Mouse (Mus musculus): ENCODE data around the gene Ldhb. TPM values are rescaled to one million over a fixed set of nuclear protein-coding genes. Genes with fewer than 3 reads are reported as not detected.
"Not testable (repeated sequence)": the region's sequence is repeated elsewhere in the genome, so short reads cannot be mapped to it uniquely, and the experiment has no call there.

Ldhb gene
- polyA plus RNA-seq, 1 experiment from 2014 or later = 576 TPM

DNA sequence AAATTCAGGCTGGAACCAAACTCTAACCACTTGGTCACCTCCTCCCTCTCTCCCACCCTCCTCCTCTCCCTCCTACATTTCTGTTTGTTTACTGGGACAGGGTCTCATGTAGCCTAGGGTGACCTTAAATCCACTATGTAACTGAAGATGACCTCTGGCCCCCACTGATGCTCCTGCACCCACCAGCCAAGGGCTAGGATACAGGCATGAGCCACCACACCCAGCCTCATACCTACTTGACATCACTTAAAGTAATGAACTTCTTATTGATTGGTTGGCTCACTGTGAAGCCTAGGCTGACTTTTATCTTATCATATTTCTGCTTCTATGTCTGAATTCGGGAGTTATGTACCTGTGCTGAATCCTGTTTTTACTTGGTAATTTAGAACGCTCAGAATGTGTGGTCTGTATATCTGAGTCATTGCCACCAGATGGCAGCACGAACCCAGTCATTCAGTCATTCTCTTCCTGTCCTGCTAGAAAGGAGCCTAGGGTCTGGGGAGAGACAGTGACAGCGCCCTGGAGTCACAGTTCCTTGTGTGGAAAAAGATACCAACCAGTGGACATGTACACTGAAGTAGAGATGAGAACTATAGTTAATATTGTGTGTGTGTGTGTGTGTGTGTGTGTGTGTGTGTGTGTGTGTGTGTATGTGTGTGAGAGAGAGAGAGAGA is 17.0 kb upstream of the Ldhb start:
- H3K9me3 ChIP-seq (replicated peaks; ENCODE audit: control insufficient read depth, low read length) = no peaks in the 10 kb centered on the region
- no peak overlapping the region for H3K27ac ChIP-seq (ENCODE audit: low read depth, low read length)
- peak; percentile 90 for ATAC-seq
- H3K9ac ChIP-seq (ENCODE audit: low read length) = no peak overlapping the region
- H3K4me3 ChIP-seq (ENCODE audit: low read depth, low read length) = no peak overlapping the region
- no peaks in the 10 kb centered on the region for H3K27me3 ChIP-seq (replicated peaks; ENCODE audit: control insufficient read depth, insufficient read depth, low read length)
- 8% methylated on average over 4 of the region's 4 CpGs for WGBS
- no peaks in the 10 kb centered on the region for H3K36me3 ChIP-seq (ENCODE audit: control insufficient read depth, insufficient read depth, low read length)
- no peak overlapping the region for H3K4me2 ChIP-seq (ENCODE audit: low read length)
- DNase-seq (ENCODE audit: low spot score) = peak; percentile 85
- H3K4me1 ChIP-seq (ENCODE audit: control insufficient read depth, insufficient read depth, low read length) = no peaks in the 10 kb centered on the region

- no peaks in the 10 kb centered on the region for H3K36me3 ChIP-seq (ENCODE audit: control insufficient read depth, insufficient read depth, low read length)
- DNase-seq (ENCODE audit: low spot score) = no peak
- H3K9me3 ChIP-seq (replicated peaks; ENCODE audit: control insufficient read depth, low read length) = no peaks in the 10 kb centered on the region
- no peaks in the 10 kb centered on the region for H3K4me1 ChIP-seq (ENCODE audit: control insufficient read depth, insufficient read depth, low read length)
- H3K27ac ChIP-seq (ENCODE audit: low read depth, low read length) = no peak overlapping the region
- H3K27me3 ChIP-seq (replicated peaks; ENCODE audit: control insufficient read depth, insufficient read depth, low read length) = no peaks in the 10 kb centered on the region
- 85% methylated on average over 12 of the region's 12 CpGs for WGBS
- H3K4me3 ChIP-seq (ENCODE audit: low read depth, low read length) = no peak overlapping the region
- ATAC-seq = no peak
- no peak overlapping the region for H3K4me2 ChIP-seq (ENCODE audit: low read length)
- no peak overlapping the region for H3K9ac ChIP-seq (ENCODE audit: low read length)
Measured at GRCm38 (mm10) chr6:142521591-142522110, 13.9 kb upstream of the Ldhb start.

DNA sequence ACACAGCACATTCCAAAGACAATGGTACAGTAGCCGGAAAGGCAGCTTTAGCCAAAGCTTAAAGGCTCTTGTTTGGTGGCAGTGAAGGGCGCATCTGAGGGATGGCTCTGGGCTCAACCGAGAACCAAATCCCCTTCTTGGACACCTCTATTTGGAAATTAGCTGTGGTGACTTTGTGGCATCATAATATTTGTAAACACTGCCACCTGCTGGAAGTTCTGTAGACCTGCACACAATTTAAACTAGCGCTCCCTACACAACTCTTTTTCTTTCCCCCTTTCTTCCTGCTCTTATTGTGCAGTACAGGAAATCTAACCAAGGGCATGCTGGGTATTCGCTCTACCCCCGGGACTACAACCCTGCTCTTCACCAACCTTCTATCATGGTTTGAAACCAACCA is 11.4 kb upstream of the Ldhb start:
- Histone ChIP-seq H3K27ac (ENCODE audit: low read depth, low read length) (no peak overlapping the region), H3K9ac (ENCODE audit: low read length) (no peak overlapping the region), H3K4me1 (ENCODE audit: control insufficient read depth, insufficient read depth, low read length) (no peaks in the 10 kb centered on the region), H3K4me3 (ENCODE audit: low read depth, low read length) (no peak overlapping the region), H3K9me3 (replicated peaks; ENCODE audit: control insufficient read depth, low read length) (no peaks in the 10 kb centered on the region), H3K27me3 (replicated peaks; ENCODE audit: control insufficient read depth, insufficient read depth, low read length) (no peaks in the 10 kb centered on the region; the same call in 1 of the 2 replicates), H3K36me3 (ENCODE audit: control insufficient read depth, insufficient read depth, low read length) (no peaks in the 10 kb centered on the region), H3K4me2 (ENCODE audit: low read length) (no peak overlapping the region)
- ATAC-seq (peak; percentile 65), DNase-seq (ENCODE audit: low spot score) (peak; percentile 83)
- 11% methylated on average over 6 of the region's 6 CpGs for WGBS

- not testable (repeated sequence) for H3K36me3 ChIP-seq (ENCODE audit: control insufficient read depth, insufficient read depth, low read length); DNase-seq (ENCODE audit: low spot score); H3K4me2 ChIP-seq (ENCODE audit: low read length); H3K27ac ChIP-seq (ENCODE audit: low read depth, low read length); H3K4me3 ChIP-seq (ENCODE audit: low read depth, low read length); H3K9ac ChIP-seq (ENCODE audit: low read length); H3K27me3 ChIP-seq (replicated peaks; ENCODE audit: control insufficient read depth, insufficient read depth, low read length); H3K4me1 ChIP-seq (ENCODE audit: control insufficient read depth, insufficient read depth, low read length); H3K9me3 ChIP-seq (replicated peaks; ENCODE audit: control insufficient read depth, low read length); ATAC-seq
- WGBS = 75% methylated on average over 8 of the region's 9 CpGs
Measured at GRCm38 (mm10) chr6:142515379-142515778, 7.6 kb upstream of the Ldhb start.

DNA sequence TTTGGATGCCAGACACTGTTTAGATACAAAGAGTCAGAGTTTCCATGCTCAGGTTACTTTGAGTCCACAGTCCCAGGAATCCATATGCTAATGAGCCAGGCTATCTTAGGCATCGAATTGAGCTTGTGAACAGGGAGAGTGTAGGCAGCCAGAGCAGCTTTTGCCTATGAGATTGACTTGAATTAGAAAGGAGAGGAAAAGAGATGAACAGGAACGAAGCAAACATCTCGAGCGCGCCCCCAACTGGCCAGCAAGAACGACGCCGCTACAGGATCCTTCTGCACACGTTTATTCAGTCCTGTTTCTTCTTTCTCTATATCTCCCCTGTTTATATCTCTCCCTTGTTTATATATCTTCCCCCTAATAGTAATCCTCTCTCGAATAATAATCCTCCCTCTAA is 7.2 kb upstream of the Ldhb start:
- no peak overlapping the region for H3K9ac ChIP-seq (ENCODE audit: low read length)
- no peaks in the 10 kb centered on the region for H3K9me3 ChIP-seq (replicated peaks; ENCODE audit: control insufficient read depth, low read length)
- ATAC-seq = no peak
- DNase-seq (ENCODE audit: low spot score) = peak; percentile 46
- 2% methylated on average over 10 of the region's 10 CpGs for WGBS
- H3K36me3 ChIP-seq (ENCODE audit: control insufficient read depth, insufficient read depth, low read length) = no peaks in the 10 kb centered on the region
- H3K4me1 ChIP-seq (ENCODE audit: control insufficient read depth, insufficient read depth, low read length) = no peaks in the 10 kb centered on the region
- no peak overlapping the region for H3K4me3 ChIP-seq (ENCODE audit: low read depth, low read length)
- H3K27ac ChIP-seq (ENCODE audit: low read depth, low read length) = no peak overlapping the region
- no peak overlapping the region for H3K4me2 ChIP-seq (ENCODE audit: low read length)
- peaks cover 4% of the 10 kb centered on the region; the same call in 1 of the 2 replicates for H3K27me3 ChIP-seq (replicated peaks; ENCODE audit: control insufficient read depth, insufficient read depth, low read length)

- Histone ChIP-seq H3K27ac (ENCODE audit: low read depth, low read length) (no peak overlapping the region), H3K36me3 (ENCODE audit: control insufficient read depth, insufficient read depth, low read length) (no peaks in the 10 kb centered on the region), H3K9ac (ENCODE audit: low read length) (no peak overlapping the region), H3K9me3 (replicated peaks; ENCODE audit: control insufficient read depth, low read length) (no peaks in the 10 kb centered on the region), H3K4me2 (ENCODE audit: low read length) (no peak overlapping the region), H3K4me1 (ENCODE audit: control insufficient read depth, insufficient read depth, low read length) (no peaks in the 10 kb centered on the region), H3K27me3 (replicated peaks; ENCODE audit: control insufficient read depth, insufficient read depth, low read length) (peaks cover 4% of the 10 kb centered on the region; the same call in 1 of the 2 replicates), H3K4me3 (ENCODE audit: low read depth, low read length) (no peak overlapping the region)
- DNase-seq (ENCODE audit: low spot score) = no peak
- ATAC-seq = no peak
- 57% methylated on average over 3 of the region's 3 CpGs for WGBS
Measured at GRCm38 (mm10) chr6:142512902-142513301, 5.1 kb upstream of the Ldhb start.

GRCm38 (mm10) chr6:142511516-142512135 is 3.9 kb upstream of the Ldhb start:
- no peak for ATAC-seq

GRCm38 (mm10) chr6:142508663-142509062 is 906 bp upstream of the Ldhb start:
- 0 out of 2 replicates have a peak, but pooled peaks cover 4% of the 10 kb centered on the region for H3K27me3 ChIP-seq (replicated peaks; ENCODE audit: control insufficient read depth, insufficient read depth, low read length)
- H3K36me3 ChIP-seq (ENCODE audit: control insufficient read depth, insufficient read depth, low read length) = peaks cover 6% of the 10 kb centered on the region; the same call in 1 of the 2 replicates
- 17% methylated on average over 4 of the region's 4 CpGs for whole genome bisulfite sequencing

More at GRCm38 (mm10) chr6:142511516-142512135, 3.9 kb upstream of the Ldhb start:
- Histone ChIP-seq H3K9me3 (replicated peaks; ENCODE audit: control insufficient read depth, low read length) (no peaks in the 10 kb centered on the region), H3K27ac (ENCODE audit: low read depth, low read length) (no peak overlapping the region), H3K4me3 (ENCODE audit: low read depth, low read length) (no peak overlapping the region), H3K4me2 (ENCODE audit: low read length) (no peak overlapping the region), H3K4me1 (ENCODE audit: control insufficient read depth, insufficient read depth, low read length) (peaks cover 4% of the 10 kb centered on the region; the same call in 1 of the 2 replicates), H3K36me3 (ENCODE audit: control insufficient read depth, insufficient read depth, low read length) (no peaks in the 10 kb centered on the region), H3K27me3 (replicated peaks; ENCODE audit: control insufficient read depth, insufficient read depth, low read length) (peaks cover 4% of the 10 kb centered on the region; the same call in 1 of the 2 replicates), H3K9ac (ENCODE audit: low read length) (no peak overlapping the region)
- no peak for DNase-seq (ENCODE audit: low spot score)
- WGBS = 28% methylated on average over 12 of the region's 12 CpGs

More at GRCm38 (mm10) chr6:142508663-142509062, 906 bp upstream of the Ldhb start:
- no peak overlapping the region; the same call in 1 of the 2 replicates for H3K4me2 ChIP-seq (ENCODE audit: low read length)
- peaks cover 12% of the 10 kb centered on the region for H3K4me1 ChIP-seq (ENCODE audit: control insufficient read depth, insufficient read depth, low read length)
- no peak overlapping the region for H3K4me3 ChIP-seq (ENCODE audit: low read depth, low read length)
- no peak overlapping the region for H3K9ac ChIP-seq (ENCODE audit: low read length)
- ATAC-seq (no peak), DNase-seq (ENCODE audit: low spot score) (no peak)
- no peaks in the 10 kb centered on the region for H3K9me3 ChIP-seq (replicated peaks; ENCODE audit: control insufficient read depth, low read length)
- no peak overlapping the region for H3K27ac ChIP-seq (ENCODE audit: low read depth, low read length)
